Mouse (Mus musculus): ENCODE data around the gene Nab2.
"Not testable (repeated sequence)": the region's sequence is repeated elsewhere in the genome, so short reads cannot be mapped to it uniquely, and the experiment has no call there.

The Nab2 gene

GRCm38 (mm10) chr10:127674794-127675522, 6.6 kb upstream of the Nab2 start:
- peak; percentile 79 for DNase-seq (ENCODE audit: extremely low read depth, insufficient read length, low spot score)

GRCm38 (mm10) chr10:127674046-127674655, 5.8 kb upstream of the Nab2 start:
- no peak for DNase-seq (ENCODE audit: extremely low read depth, insufficient read length, low spot score)

GRCm38 (mm10) chr10:127671276-127671675, 2.9 kb upstream of the Nab2 start:
- no peak for DNase-seq (ENCODE audit: extremely low read depth, insufficient read length, low spot score)

- no peak for DNase-seq (ENCODE audit: extremely low read depth, insufficient read length, low spot score)
Observed at GRCm38 (mm10) chr10:127670185-127670584, 1.8 kb upstream of the Nab2 start.

- DNase-seq (ENCODE audit: extremely low read depth, insufficient read length, low spot score), result no peak
Observed at GRCm38 (mm10) chr10:127669170-127669569, 802 bp upstream of the Nab2 start.

GRCm38 (mm10) chr10:127667269-127668092, 887 bp downstream of the Nab2 start:
- peak; percentile 98 for DNase-seq (ENCODE audit: extremely low read depth, insufficient read length, low spot score)

GRCm38 (mm10) chr10:127666501-127667268, 1.7 kb downstream of the Nab2 start, which contains the start of gene Nemp1:
TSS of gene Nemp1 (plus strand) at chr10:127666901.
- DNase-seq (ENCODE audit: extremely low read depth, insufficient read length, low spot score), result peak; percentile 98

- peak; percentile 47 for DNase-seq (ENCODE audit: extremely low read depth, insufficient read length, low spot score)
Observed at GRCm38 (mm10) chr10:127665366-127666181, 2.8 kb downstream of the Nab2 start.

- DNase-seq (ENCODE audit: extremely low read depth, insufficient read length, low spot score), result no peak
Observed at GRCm38 (mm10) chr10:127664891-127665290, 3.5 kb downstream of the Nab2 start.

- no peak for DNase-seq (ENCODE audit: extremely low read depth, insufficient read length, low spot score)
Observed at GRCm38 (mm10) chr10:127664166-127664565, 4.2 kb downstream of the Nab2 start.

GRCm38 (mm10) chr10:127663590-127663989, 4.8 kb downstream of the Nab2 start:
- no peak for DNase-seq (ENCODE audit: extremely low read depth, insufficient read length, low spot score)

- DNase-seq (ENCODE audit: extremely low read depth, insufficient read length, low spot score), result peak; percentile 61
Observed at GRCm38 (mm10) chr10:127662666-127663253, 5.6 kb downstream of the Nab2 start.

- DNase-seq (ENCODE audit: extremely low read depth, insufficient read length, low spot score), result peak; percentile 75
Observed at GRCm38 (mm10) chr10:127661915-127662663, 6.3 kb downstream of the Nab2 start.

GRCm38 (mm10) chr10:127661291-127661914, 7.0 kb downstream of the Nab2 start:
- DNase-seq (ENCODE audit: extremely low read depth, insufficient read length, low spot score), result no peak

- DNase-seq (ENCODE audit: extremely low read depth, insufficient read length, low spot score), result no peak
Observed at GRCm38 (mm10) chr10:127659551-127659950, 8.8 kb downstream of the Nab2 start.

- no peak for DNase-seq (ENCODE audit: extremely low read depth, insufficient read length, low spot score)
Observed at GRCm38 (mm10) chr10:127658076-127658475, 10.3 kb downstream of the Nab2 start.

GRCm38 (mm10) chr10:127657617-127658016, 10.8 kb downstream of the Nab2 start:
- not testable (repeated sequence) for DNase-seq (ENCODE audit: extremely low read depth, insufficient read length, low spot score)

- DNase-seq (ENCODE audit: extremely low read depth, insufficient read length, low spot score), result no peak
Observed at GRCm38 (mm10) chr10:127654970-127655579, 13.3 kb downstream of the Nab2 start.

All from 3134 (cell line).